Mouse (Mus musculus) frontal cortex, adult 2 months (tissue): Measurements from ENCODE around the gene Itga11. TPM values are rescaled to one million over a fixed set of nuclear protein-coding genes. Genes with fewer than 3 reads are reported as not detected.
"Not testable (repeated sequence)": the region's sequence is repeated elsewhere in the genome, so short reads cannot be mapped to it uniquely, and the experiment has no call there.

Experiments used
- DNase-seq, 2 experiments: peaks; one replicate each; pipeline ENCODE4 v3.0.0; 2022; ENCODE audit warnings: low spot score in 1 of 2; ENCODE audit errors: extremely low spot score in 1 of 2
- polyA plus RNA-seq: library from polyadenylated mRNA; depleted of rRNA; stranded (reverse); fragments of >200 nt; gene quantifications from 2 replicates; pipeline ENCODE4 v1.2.3, GENCODE M21; 2012

The Itga11 gene
- polyA plus RNA-seq, 1 experiment, result 0.76 TPM

DNA sequence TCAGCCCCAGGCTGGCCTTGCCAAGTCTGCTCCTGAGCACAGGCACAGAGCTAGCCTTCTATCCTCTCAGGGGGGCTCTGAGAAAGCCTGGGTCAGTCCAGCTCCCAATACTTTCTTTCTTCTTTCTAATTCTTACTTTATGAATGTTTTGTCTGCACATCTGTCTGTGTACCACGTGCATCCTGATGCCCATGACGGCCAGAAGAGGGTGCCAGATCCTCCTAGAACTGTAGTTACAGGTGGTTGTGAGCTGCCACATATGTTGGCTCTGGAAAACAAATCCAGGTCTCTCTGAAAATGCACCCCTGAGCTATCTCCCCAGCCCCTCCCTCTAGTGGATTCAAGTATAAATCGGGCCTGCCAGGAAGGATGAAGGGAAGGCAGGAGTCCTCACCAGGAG lies 82.0 kb downstream of the Itga11 start:
- DNase-seq, result no peak

DNA sequence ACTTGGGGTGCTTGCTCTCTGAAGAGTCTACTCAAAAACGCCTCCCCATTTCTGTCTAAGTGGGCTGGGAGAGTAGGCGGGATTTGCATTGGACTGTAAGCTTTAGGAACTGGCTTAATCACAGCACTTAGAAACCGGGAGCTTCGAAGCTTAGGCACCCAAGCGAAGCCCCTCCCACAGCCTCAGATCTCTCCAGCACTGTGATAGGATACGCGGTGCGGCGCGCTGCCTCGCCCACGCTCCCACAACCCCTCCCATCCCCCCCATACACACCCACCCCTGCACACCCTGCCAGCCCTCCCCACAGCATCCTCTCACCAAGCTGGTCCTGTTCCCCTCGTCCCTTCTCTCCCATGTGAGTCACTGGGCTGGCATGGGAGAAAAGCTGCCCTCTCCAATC lies 85.9 kb downstream of the Itga11 start:
- peak in 1 of 2 experiments; percentile 73 for DNase-seq

DNA sequence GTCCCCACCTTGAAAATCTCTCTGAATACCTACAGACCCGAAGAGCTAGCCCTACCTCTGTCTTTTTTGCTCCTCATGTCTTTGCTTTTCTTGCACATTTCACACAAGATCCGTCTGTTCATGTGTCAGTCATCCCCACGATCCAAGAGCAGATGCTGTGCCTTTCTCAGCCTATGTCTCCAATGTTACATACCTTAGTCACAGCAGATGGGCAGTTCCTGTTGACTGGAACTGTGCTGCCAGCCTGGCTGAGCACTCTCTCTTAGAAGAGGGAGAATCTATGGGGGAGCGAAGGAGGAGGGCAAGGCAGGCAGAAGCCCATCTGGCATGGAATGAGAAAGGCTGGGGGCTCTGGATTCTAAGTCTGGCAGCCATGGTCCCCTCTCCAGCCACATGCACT lies 87.7 kb downstream of the Itga11 start:
- peak in 1 of 2 experiments; percentile 61 for DNase-seq

DNA sequence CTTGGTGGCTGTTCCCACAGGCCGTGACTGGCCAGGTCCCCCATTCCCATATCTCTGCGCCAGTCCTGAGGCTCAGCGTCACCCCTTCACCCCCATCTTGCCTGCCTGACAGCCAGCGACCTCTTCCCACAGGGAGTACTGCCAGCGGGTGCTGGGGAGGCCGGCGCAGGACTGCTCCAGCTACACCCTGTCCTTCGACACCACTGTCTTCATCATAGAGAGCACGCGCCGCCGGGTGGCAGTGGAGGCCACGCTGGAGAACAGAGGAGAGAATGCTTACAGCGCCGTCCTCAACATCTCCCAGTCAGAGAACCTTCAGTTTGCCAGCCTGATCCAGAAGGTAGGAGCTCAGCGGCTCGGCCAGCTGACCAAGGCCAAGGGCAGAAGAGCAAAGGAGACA lies 89.8 kb downstream of the Itga11 start:
- DNase-seq, result no peak

DNA sequence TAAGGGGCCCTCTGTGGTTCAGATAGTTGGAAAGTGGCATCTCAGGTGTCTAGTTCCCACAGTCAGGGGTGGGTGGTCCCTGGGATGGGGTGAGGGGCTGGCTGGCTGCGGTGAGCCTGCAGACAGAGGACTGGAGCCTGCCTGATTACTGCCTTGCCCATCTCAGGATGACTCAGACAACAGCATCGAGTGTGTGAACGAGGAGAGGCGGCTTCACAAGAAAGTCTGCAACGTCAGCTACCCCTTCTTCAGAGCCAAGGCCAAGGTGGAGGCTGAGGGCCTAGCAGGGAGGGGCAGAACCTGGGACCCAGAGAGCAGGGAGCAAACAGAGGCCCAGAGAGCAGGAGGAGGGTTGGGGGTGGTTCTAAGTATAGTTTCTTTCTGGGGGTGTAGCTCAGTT lies 90.7 kb downstream of the Itga11 start:
- DNase-seq, result peak in 1 of 2 experiments; percentile 49

DNA sequence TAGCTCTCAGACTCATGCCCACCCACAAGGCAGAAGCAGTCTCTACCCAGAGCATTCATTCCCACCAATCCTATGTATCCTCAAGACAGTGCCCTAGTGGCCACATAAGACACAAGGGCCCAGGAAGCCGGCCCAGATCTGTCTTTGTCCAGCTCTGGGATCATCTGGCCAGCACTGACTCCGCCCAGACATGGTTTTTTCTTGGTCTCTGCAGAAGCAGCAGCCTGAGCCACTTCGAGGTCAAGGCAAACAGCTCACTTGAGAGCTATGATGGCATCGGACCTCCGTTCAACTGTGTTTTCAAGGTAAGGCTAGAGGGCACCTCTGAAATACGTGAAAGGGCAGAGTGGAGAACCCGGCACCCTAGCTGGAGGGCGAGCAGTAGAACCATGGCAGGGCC lies 95.1 kb downstream of the Itga11 start:
- no peak for DNase-seq

DNA sequence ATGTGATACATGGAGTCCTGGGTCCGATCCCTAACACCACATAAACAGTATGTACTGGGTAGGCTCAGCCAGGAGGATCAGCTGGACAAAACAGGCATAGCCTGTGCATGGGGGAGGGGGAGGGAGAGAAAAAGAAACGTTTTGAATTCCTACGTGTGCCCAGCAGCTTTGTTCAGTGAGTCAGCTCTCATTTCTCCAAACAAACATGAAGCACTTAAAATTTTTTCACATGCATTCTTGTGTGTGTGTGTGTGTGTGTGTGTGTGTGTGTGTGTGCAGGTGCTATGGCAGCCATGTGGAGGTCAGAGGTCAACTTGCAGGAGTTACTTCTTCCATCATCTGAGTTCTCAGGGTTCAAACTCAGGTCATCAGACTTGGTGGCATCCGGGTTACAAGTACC lies 97.8 kb downstream of the Itga11 start:
- DNase-seq, result no peak

DNA sequence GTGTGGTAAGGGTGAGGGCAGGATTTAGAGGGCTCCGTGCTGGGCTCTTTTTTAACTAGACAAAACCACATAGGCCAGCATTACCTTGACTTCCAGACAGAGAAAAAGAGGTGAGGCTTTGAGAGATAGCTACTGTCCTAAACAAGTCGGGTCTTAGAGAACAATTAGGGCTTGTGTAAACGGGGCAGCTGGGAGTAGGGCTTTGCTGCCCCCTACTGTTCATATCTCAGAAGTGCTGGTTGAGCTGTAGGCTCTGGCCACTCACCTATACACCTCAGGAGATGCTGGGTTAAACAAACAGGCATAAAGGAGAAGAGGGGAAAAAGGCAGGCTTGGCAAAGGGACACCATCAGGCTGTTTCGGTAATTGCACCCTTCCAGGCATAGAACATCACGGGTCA lies 99.8 kb downstream of the Itga11 start:
- DNase-seq, result peak in 1 of 2 experiments; percentile 84

DNA sequence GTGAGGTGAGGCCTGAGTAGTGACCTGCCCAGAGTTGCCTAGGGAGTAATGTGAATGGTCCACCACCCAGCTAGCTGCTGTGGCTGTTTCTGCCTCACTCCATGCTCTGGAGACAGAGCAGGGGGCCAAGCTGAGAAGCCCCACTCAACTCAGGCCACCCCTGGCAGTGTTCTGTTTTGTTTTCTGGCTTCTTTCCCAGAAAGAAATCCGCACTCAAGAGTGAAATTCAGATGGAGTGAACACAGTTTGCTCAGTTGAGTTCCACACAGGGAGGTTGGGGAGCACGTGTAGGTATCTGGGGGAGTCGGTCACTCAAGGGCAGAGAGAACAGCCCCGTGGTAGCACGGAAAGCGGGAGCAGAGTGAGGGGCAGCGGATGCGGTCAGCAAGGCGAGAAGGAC lies 101.1 kb downstream of the Itga11 start:
- DNase-seq, result no peak

DNA sequence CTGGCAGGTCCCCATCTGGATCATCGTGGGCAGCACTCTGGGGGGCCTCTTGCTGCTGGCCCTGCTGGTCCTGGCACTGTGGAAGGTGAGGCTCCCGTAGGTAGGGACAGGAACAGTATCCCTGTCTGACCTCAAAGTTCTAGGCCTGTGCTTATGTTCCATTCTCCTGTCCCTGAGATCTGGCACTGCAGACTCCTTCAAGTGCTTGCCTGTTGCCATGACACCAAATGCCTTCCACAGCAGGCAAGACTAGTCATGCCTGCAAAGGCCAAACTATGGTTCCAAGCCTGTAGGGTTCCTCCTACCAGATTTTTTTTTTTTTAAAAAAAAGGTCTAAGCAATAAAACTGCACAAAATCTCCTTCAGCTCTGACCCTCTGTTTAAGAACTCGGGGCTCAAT lies 104.3 kb downstream of the Itga11 start:
- no peak for DNase-seq

DNA sequence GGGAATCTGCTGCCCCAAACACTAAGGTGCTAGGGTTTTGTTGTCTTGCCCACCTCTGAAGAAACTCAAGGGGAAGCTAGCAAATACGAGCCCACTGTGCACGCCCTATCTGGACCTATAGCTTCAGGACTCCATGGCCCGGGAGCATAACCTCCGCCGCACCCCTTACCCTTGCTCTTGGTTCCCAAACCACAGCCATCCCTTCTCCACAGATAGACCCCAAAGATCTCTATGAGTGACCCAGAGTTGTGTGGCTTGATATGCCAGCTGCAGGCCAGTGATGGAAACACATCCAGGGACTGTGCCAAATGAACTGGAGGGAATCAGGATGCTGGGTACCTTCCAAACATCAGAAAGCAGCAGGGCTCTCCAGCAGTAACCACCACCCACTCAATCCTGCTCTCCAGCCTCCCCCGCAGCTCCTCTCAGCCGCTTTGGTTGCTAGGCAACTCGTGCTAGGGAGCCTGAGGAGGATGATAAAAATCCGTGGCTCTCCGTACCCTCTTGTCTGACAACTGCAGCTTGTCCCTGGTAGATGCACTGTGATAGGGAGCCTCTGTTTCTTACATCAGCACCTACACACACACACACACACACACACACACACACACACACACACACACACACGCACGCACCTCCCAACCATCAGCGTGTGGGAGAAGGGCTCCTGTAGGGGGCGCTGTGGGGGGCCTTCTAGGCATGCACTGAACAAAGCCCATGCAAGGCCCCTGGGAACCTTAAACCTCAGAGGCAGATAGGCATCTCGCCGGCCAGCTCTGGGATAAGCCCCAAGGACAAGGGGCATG lies 105.6 kb downstream of the Itga11 start:
- DNase-seq, result peak; percentile 85 to 89

DNA sequence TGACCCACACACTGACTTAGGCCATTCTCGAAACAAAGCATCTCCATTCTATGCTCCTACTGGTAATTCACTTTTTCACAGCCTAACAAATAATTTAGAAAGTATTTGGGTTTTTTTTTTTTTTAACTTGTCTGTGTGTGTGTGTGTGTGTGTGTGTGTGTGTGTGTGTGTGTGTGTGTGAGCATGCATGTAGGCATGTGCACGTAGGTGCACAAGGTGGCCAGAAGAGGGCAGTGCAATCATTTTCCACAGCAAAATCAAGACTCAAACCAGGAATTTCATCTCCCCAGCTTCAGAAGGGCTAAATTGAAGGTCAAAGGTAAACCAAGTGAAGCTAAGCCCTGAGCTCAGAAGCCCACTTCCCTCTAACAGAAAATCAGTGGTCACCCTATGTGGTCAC lies 106.6 kb downstream of the Itga11 start:
- DNase-seq, result no peak

DNA sequence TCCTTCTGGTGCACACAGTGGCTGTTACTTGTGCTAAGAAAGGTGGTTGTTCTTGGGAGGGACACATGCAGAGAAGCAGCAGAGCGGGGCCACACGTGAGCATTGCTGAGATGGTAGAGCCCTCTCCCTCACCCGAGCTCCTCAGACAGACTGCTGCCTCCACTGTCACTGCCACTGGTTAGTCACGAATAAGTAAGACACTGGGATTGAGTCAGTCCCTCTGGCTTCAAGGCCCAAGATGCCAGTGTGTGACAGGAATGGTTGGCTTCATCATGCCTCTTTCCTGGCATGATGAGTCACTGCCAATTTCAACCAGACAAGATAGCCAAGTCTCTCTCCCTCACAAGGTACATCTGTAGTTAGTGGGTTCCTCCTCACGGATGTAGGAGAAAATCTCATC lies 109.1 kb downstream of the Itga11 start:
- peak in 1 of 2 experiments; percentile 63 for DNase-seq

DNA sequence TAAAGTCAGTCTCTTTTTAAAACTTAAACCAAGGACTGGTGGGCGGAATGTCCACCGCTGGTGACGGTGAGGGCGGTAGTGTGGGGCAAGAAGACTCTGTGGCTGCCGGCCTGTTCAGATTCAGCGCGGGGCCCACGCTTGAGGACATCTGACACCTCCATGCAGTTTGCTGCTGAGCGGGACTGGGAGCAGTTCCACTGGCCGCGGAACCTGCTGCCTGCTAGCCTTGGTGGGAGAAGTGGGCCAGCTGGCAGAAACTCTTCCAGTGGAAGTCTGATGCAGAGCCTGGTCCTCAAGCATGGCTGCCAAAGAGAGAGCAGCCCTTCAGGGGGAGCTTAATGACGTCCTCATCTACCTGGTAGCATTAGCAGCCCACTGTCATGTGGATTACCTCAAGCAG lies 112.2 kb downstream of the Itga11 start:
- no peak for DNase-seq

DNA sequence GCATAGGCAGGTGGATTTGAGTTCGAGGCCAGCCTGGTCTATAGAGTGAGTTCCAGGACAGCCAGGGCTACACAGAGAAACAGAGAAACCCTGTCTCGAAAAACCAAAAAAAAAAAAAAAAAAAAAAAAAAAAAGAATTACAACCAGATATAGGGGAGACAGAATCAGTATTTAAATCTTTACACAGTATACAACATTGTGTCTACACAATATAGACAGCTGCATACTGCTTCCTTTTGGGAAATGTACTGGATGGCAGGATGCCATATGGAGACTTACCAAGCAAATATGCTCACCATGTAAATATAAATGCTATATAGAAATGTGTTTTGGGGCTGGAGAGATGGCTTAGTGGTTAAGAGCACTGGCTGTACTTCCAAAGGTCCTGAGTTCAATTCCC lies 121.6 kb downstream of the Itga11 start:
- DNase-seq, result not testable (repeated sequence)

DNA sequence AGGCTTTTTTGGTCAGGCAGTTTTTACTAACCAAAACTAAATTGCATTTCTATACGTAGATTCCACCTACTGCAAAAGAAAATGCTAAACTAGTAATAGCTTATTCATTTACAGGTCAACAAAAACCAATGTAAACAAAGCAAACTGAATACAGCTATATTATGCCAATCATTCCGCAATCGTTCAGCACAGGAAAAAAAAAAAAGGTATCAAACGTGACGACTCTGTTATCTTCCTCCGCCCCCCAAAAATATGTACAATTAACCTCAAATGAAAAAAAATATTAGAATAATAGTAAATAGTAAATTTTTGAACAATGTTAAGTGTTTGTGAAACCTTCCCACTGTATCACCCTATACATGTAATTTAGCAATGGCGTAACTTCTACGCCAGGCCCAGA lies 132.5 kb downstream of the Itga11 start:
- DNase-seq, result no peak

DNA sequence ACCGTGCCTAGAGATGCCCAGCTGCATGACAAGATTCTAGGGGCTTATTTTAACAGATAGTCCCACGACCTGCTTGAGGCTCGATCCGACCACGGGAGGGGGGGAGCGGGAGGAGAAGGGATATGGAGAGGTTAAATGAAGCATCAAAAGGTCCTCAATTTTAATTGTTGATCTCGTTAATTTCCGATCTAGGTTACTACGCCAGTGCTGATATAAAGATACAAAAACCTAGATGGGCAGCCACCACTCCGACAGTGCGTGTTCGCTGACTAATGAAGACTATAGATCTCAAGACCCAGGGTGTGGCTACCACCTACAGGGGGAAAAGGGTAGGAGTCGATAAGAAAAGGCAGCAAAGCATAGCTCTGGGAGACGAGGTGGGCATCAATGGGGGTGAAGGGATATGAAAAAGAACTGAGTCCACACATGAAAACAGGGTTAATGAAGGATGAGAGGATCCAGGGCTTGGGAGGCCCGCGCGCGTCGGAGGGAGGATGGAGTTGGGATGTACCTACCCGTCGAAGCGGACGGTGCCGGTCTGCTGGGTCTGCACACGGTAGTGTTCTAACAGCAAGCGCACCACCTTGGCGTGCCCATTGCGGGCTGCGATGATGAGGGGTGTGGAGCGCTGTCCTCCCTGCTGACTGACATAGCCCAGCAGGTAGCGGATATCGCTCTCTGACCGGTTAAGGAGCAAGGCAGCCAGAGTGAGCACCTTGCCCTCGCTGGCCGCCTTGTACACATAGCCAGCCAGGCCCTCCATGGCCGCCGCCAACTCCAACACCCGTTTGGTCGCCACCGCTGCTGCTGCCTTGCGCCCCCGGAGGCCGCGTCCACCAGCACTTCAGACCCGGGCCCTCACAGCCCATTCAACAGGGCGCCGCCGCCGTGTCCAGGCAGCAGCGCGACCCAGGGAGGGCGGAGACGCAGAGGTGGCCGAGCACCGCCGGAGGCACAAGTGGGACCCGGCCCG lies 133.2 kb downstream of the Itga11 start:
- DNase-seq, result peak in 1 of 2 experiments; percentile 42

DNA sequence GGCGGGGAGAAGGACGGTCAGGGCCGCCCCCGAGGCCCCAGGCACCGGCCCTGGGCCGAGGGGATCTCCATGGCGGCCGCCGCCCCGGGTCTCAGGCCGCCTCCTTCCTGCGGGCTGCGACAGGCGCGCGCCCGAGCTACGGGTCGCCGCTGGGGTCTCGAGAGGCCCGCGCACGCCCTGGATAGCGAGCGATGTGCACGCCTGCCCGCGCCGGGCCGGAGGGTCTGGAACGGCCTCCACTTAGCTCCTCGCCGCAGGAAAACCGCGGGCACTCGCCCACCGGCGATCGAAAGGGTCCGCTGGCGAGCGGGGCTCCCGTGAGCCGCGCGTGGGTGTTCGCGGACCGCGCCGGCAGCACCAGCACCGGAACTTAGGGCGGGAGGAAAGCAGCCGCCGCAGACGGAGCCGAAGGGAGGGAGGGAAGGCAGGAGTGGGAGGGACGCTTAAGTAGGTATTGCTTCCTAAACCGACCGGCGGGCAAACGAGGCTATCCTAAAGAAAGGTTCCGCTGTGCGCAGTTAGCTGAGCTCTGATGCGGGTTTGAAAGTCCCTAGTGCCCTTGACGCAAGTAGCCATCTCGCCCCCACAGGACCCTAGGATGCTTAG lies 134.0 kb downstream of the Itga11 start, which contains the start of gene Fem1b:
Gene Fem1b (minus strand): TSS at position 419 of the 606 bp plus-strand sequence.
- peak; percentile 81 to 92 for DNase-seq

DNA sequence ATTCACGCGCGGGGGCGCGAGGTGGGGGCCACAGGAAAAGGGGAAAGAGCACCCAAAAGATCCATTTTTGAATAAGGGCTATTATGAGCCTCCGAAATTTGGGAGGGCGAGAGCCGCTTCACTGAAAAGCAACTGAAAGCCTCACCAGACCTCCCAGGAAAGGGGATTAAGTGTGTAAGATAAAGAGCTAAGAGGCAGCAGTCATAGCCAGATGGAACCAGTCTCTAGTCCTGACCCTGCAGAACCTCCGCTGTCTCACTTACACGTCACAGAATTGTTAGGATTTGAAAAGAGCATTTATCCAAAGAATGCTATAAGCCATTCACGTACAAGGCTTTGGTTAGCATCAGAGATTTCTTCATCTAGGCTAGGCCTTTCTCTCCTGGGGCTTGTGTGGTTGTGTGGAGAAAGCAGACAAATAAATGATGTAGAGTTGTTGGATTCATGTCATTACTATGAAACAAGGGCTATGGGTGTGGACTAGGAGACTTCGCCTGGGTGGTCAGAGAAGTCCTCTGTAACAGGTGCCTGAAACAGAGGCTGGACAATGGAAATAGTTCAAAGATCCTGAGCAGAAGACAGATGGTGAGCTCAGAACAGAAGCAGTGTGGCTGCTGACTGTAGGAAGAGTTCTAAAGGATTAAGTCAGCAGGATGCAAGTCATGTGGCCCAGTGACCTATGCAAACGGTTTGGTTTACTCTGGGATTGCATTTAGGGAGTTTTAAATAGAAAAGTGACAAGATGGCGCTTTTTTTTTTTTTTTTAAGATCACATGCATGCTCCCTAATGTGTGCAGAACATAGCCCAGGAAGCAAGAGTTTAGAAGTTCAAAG lies 134.8 kb downstream of the Itga11 start:
- no peak for DNase-seq

DNA sequence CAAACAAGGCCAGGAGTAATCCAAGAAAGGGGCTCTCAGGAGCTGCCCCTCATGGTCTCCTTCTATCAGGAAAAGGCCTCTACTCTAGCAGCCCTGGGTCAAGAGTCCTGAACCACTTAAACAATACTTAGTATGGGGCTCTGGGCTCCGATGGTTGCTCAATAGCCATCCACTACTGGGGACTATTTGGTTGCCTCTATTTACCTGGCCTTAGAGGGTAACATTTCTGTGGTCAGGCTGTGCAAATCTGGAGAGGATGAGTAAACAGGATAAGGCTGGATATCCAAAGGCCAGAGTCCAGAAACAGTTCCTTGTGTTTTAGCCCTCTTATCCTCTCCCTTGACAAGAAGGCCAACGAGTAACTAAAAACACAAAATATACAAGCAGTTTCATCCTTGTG lies 137.1 kb downstream of the Itga11 start:
- DNase-seq, result no peak
